Comparison of ENCODE assay signal across 9 mouse cellular contexts in genomic region chr1:179592972-179593371, GRCm38 (mm10). TPM values are rescaled to one million over a fixed set of nuclear protein-coding genes. Genes with fewer than 3 reads are reported as not detected.
DNase-seq lines count a peak whose midpoint lies in the region; TF ChIP-seq lines count a peak whose summit lies in the region.
"Had no signal": no experiment of that assay in that cellular context is flagged by ENCODE, and none has a peak within 500 bp of the region (broad histone marks: within the 10 kb centered on the region; RNA-seq: fewer than 3 reads in every experiment).

No protein-coding gene starts in this region.

- H3K27me3 ChIP-seq in heart, embryonic 10.5 days (ENCODE audit: insufficient read depth, poor library complexity, severe bottlenecking) = no peaks in the 10 kb centered on the region

- H3K27ac ChIP-seq in gastrocnemius, adult 2 months = no peak overlapping the region
- H3K27ac ChIP-seq in heart, embryonic 10.5 days = no peak overlapping the region

- WGBS in heart, embryonic 10.5 days = 69% methylated on average over 7 of the region's 7 CpGs

- H3K9me3 ChIP-seq in heart, embryonic 10.5 days = no peaks in the 10 kb centered on the region

- peaks cover 12% of the 10 kb centered on the region for H3K36me3 ChIP-seq in heart, embryonic 10.5 days

- H3K4me1 ChIP-seq in heart, embryonic 10.5 days = peaks cover 8% of the 10 kb centered on the region

- no peak overlapping the region for H3K4me3 ChIP-seq in gastrocnemius, adult 2 months
- H3K4me3 ChIP-seq in heart, embryonic 10.5 days = no peak overlapping the region

- DNase-seq in gastrocnemius, adult 2 months = peak; percentile 33
- no peak for DNase-seq in gastrocnemius, postnatal 25 days
- peak; percentile 14 for DNase-seq in lung, postnatal 14 days
- DNase-seq in lung, adult 18-20 months = no peak
- DNase-seq in ZHBTc4 (ENCODE audit: low read depth, low spot score) (peak; percentile 70), MN1 (ENCODE audit: low spot score) (no peak)
- peak; percentile 37 for DNase-seq in naive thymus-derived CD4-positive, alpha-beta T cell, adult 2 months (ENCODE audit: low read depth)
- DNase-seq in heart, embryonic 10.5 days (ENCODE audit: low spot score) = no peak
- DNase-seq: cerebellum, adult 8-10 months had no signal

- TF ChIP-seq CTCF in gastrocnemius, adult 2 months (IDR thresholded peaks at IDR 0.05) = peak; percentile 51

- intact Hi-C loops in gastrocnemius, adult 2 months (cut with DNase I) = no loop called here

RNA-seq across cellular contexts. Expression of gene Cnst, which starts 46.8 kb away (rescaled TPM):
- total RNA-seq in gastrocnemius, adult 2 months (2021) = 10 to 100 TPM; 34.7 to 40.0 TPM
- 10 to 100 TPM; 19.9 to 26.2 TPM for total RNA-seq in gastrocnemius, postnatal 25 days (2021)
- polyA plus RNA-seq in heart, embryonic 10.5 days (2016; fragmentation: Nextera tagmentation; extraction: Ambion mirVana) = 15.9 and 18.9 TPM in 2 replicates

RNA-seq across cellular contexts. Expression of gene Tfb2m, which starts 46.9 kb away (rescaled TPM):
- 10 to 100 TPM; 39.8 to 41.5 TPM for total RNA-seq in gastrocnemius, adult 2 months (2021)
- total RNA-seq in gastrocnemius, postnatal 25 days (2021) = 10 to 100 TPM; 31.0 to 36.5 TPM
- polyA plus RNA-seq in heart, embryonic 10.5 days (2016; fragmentation: Nextera tagmentation; extraction: Ambion mirVana) = 22.4 and 24.7 TPM in 2 replicates

Comparison
In these comparisons a context has a peak if more than half of its experiments do, and no peak if none do; other contexts are left out.
1. DNase-seq: peak in gastrocnemius, adult 2 months (single experiment), lung, postnatal 14 days (single experiment), ZHBTc4 (single experiment) and naive thymus-derived CD4-positive, alpha-beta T cell, adult 2 months (single experiment); none in gastrocnemius, postnatal 25 days (single experiment), lung, adult 18-20 months (0 of 2), MN1 (single experiment) and heart, embryonic 10.5 days (single experiment).